9 mouse cellular contexts compared by ENCODE assay signal in genomic region chr8:122697181-122697581, GRCm38 (mm10). TPM values are rescaled to one million over a fixed set of nuclear protein-coding genes. Genes with fewer than 3 reads are reported as not detected.
A peak's percentile ranks its signal among the peaks of the same experiment; 100 is the strongest.
DNase-seq lines count a peak whose midpoint lies in the region; ATAC-seq lines count a peak whose summit lies in the region.
"Had no signal": no experiment of that assay in that cellular context is flagged by ENCODE, and none has a peak within 500 bp of the region (broad histone marks: within the 10 kb centered on the region; RNA-seq: fewer than 3 reads in every experiment).

No protein-coding gene starts in this region.

- no peak overlapping the region for H3K9ac ChIP-seq in heart, embryonic 11.5 days (ENCODE audit: low read depth, low read length)
- H3K9ac ChIP-seq in heart, embryonic 13.5 days, result peak overlapping the region; percentile 67
- H3K9ac ChIP-seq in liver, embryonic 13.5 days, result peak overlapping the region; percentile 77
- H3K9ac ChIP-seq: limb, embryonic 12.5 days had no signal

- H3K4me2 ChIP-seq in heart, embryonic 11.5 days, result peak overlapping the region; percentile 63
- H3K4me2 ChIP-seq in heart, embryonic 13.5 days, result peak overlapping the region; percentile 62
- peak overlapping the region; percentile 77 for H3K4me2 ChIP-seq in liver, embryonic 13.5 days

- no peak overlapping the region for H3K27ac ChIP-seq in heart, embryonic 11.5 days (ENCODE audit: low read depth, low read length)
- no peak overlapping the region for H3K27ac ChIP-seq in heart, embryonic 13.5 days (replicated peaks)
- peak overlapping the region; percentile 85 for H3K27ac ChIP-seq in liver, embryonic 13.5 days
- H3K27ac ChIP-seq: limb, embryonic 12.5 days had no signal

- peaks cover 39% of the 10 kb centered on the region for H3K4me1 ChIP-seq in heart, embryonic 11.5 days (ENCODE audit: control insufficient read depth, insufficient read depth, low read length)
- peaks cover 44% of the 10 kb centered on the region for H3K4me1 ChIP-seq in heart, embryonic 13.5 days
- H3K4me1 ChIP-seq in liver, embryonic 13.5 days (replicated peaks), result peaks cover 99% of the 10 kb centered on the region

- no peak for DNase-seq in heart, postnatal 25 days (ENCODE audit: low spot score)
- DNase-seq in 3T3-L1 (ENCODE audit: low read depth, low spot score) (peak; percentile 33), MN1 (ENCODE audit: low spot score) (peak; percentile 51)
- DNase-seq in liver, embryonic 13.5 days, result no peak
- no peak for DNase-seq in frontal cortex, postnatal 10 days (ENCODE audit: low spot score in 2 of 2)
- no peak for DNase-seq in urinary bladder, postnatal 36 days (ENCODE audit: low spot score in 2 of 2)

- H3K9me3 ChIP-seq in heart, embryonic 11.5 days (replicated peaks; ENCODE audit: control insufficient read depth, low read length), result no peaks in the 10 kb centered on the region
- H3K9me3 ChIP-seq in heart, embryonic 13.5 days, result no peaks in the 10 kb centered on the region
- no peaks in the 10 kb centered on the region for H3K9me3 ChIP-seq in liver, embryonic 13.5 days (replicated peaks)
- H3K9me3 ChIP-seq: limb, embryonic 12.5 days had no signal

- H3K27me3 ChIP-seq in heart, embryonic 11.5 days (ENCODE audit: control insufficient read depth, insufficient read depth, low read length), result peaks cover 1% of the 10 kb centered on the region; the same call in 1 of the 2 replicates
- H3K27me3 ChIP-seq in heart, embryonic 13.5 days (replicated peaks), result peaks cover 50% of the 10 kb centered on the region
- peaks cover 30% of the 10 kb centered on the region; the same call in 1 of the 2 replicates for H3K27me3 ChIP-seq in liver, embryonic 13.5 days

- H3K36me3 ChIP-seq in heart, embryonic 11.5 days (ENCODE audit: control insufficient read depth, insufficient read depth, low read length), result no peaks in the 10 kb centered on the region
- no peaks in the 10 kb centered on the region for H3K36me3 ChIP-seq in heart, embryonic 13.5 days
- peaks cover 34% of the 10 kb centered on the region for H3K36me3 ChIP-seq in liver, embryonic 13.5 days
- H3K36me3 ChIP-seq: limb, embryonic 12.5 days had no signal

- H3K4me3 ChIP-seq in heart, embryonic 11.5 days (ENCODE audit: low read depth, low read length), result peak overlapping the region; percentile 34
- peak overlapping the region; percentile 44 for H3K4me3 ChIP-seq in heart, embryonic 13.5 days
- H3K4me3 ChIP-seq in liver, embryonic 13.5 days (replicated peaks), result peak overlapping the region; percentile 66
- H3K4me3 ChIP-seq: limb, embryonic 12.5 days had no signal

- no peak for ATAC-seq in heart, embryonic 11.5 days (replicated peaks; ENCODE audit: insufficient number of reproducible peaks, low FRiP score, low TSS enrichment)
- no peak for ATAC-seq in heart, embryonic 13.5 days (ENCODE audit: extremely low read depth, insufficient number of reproducible peaks, low FRiP score, low TSS enrichment)
- ATAC-seq in liver, embryonic 13.5 days (ENCODE audit: low read depth), result no peak

- 78% methylated on average over 3 of the region's 3 CpGs for WGBS in heart, embryonic 11.5 days (ENCODE audit: insufficient replicate concordance)
- 65% methylated on average over 3 of the region's 3 CpGs for WGBS in heart, embryonic 13.5 days
- WGBS in liver, embryonic 13.5 days (ENCODE audit: insufficient replicate concordance), result 16% methylated on average over 3 of the region's 3 CpGs

- intact Hi-C loops in heart, postnatal 25 days (cut with DNase I), result no loop called here

RNA-seq across cellular contexts. Expression of gene Cbfa2t3, which starts 1.7 kb away (rescaled TPM):
- 5.2 and 5.4 TPM in 2 replicates for polyA plus RNA-seq in heart, embryonic 11.5 days (2014; fragmentation: Nextera tagmentation; extraction: Ambion mirVana)
- total RNA-seq in heart, postnatal 25 days (2021), result 10 to 100 TPM; 18.5 to 25.3 TPM
- polyA plus RNA-seq in heart, embryonic 13.5 days (2015; fragmentation: Nextera tagmentation; extraction: Ambion mirVana), result 4.2 and 4.8 TPM in 2 replicates
- polyA plus RNA-seq in liver, embryonic 13.5 days (2015; fragmentation: Nextera tagmentation; extraction: Ambion mirVana), result 4.5 and 5.7 TPM in 2 replicates

Comparison
In these comparisons a context has a peak if more than half of its experiments do, and no peak if none do; other contexts are left out.
1. DNase-seq: peak in 3T3-L1 (single experiment) and MN1 (single experiment); none in heart, postnatal 25 days (single experiment), liver, embryonic 13.5 days (single experiment), frontal cortex, postnatal 10 days (0 of 2) and urinary bladder, postnatal 36 days (0 of 2).
2. Peak in every context shown above with its lines, with median percentiles within 50 percentile points of each other: H3K4me2 ChIP-seq and H3K4me3 ChIP-seq.